Mouse (Mus musculus): ENCODE measurements around the gene Aldh3a1.

DNA sequence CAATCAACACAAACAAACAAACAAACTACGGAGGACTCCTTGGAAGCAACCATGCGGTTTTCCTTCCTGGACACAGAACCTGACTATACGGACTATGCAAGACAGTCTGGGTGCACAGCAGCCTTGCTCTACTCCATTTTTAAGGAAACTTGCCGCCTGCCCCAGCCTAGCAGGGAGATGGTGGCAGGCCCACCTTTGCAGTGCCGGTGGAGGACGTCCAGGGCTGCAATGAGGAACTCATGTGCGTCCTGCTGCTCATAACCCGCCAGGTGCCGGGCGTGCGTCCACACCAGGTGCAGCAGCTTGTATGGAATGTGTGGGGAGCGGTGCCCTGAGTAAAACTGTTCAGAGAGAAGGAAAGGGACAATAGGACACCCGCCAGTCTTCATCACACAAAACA lies 46.2 kb upstream of the Aldh3a1 start:
- TF ChIP-seq CTCF (IDR thresholded peaks at IDR 0.05; ENCODE audit: insufficient read depth, low read length) (no peak), POLR2A (IDR thresholded peaks at IDR 0.05; ENCODE audit: borderline replicate concordance, extremely low read depth, low read depth, low read length) (no peak)

Data from lung, adult 2 months (tissue).